Mouse (Mus musculus) gonadal fat pad, adult 2 months (tissue): ENCODE measurements at regions not wholly inside any gene's neighbourhood (a gene's known extent, or its start where the extent isn't known, plus 50 kb on each side); places are given as distances from the start of the nearest gene placed in this dataset.

Experiments used
- DNase-seq: peaks from one replicate; pipeline ENCODE4 v3.0.0-alpha.2; 2012; ENCODE audit warnings: low read depth

DNA sequence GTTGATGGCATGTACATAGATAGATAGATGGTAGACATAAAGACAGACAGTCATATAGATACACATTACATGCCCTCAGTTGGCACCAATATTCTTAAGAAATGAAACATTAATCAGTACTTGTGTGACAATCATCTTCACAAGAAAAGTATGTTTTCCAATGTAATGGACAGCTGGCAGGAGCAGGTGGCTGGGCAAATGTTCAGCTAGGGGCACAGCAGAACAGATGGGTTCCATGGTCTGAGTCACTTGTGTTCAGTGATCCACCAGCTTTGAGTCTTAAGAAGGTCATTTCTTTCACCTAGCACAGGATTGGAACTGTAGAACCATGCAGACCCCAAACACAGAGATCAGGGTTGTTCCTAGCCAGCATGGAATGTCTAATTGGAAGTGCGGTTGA is 2631.2 kb upstream of the 5930422O12Rik start:
- no peak for DNase-seq

DNA sequence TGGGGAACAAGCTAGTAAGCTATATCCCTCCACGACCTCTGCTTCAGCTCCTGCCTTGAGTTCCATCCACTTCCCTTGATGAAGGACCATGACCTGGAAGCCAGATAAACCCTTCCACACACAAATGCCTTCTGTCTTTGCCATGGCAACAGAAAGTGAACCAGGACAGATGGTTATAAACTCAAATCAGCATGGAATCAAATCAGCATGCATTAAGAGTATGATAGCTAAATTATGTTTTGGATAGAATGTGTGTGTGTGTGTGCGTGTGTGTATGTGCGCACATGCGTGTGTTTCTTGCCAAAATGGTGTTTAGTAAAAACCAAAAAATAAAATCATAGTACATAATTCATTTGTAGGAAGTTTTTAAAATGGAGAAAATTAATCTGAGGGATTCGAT is 2611.5 kb upstream of the 5930422O12Rik start:
- no peak for DNase-seq

DNA sequence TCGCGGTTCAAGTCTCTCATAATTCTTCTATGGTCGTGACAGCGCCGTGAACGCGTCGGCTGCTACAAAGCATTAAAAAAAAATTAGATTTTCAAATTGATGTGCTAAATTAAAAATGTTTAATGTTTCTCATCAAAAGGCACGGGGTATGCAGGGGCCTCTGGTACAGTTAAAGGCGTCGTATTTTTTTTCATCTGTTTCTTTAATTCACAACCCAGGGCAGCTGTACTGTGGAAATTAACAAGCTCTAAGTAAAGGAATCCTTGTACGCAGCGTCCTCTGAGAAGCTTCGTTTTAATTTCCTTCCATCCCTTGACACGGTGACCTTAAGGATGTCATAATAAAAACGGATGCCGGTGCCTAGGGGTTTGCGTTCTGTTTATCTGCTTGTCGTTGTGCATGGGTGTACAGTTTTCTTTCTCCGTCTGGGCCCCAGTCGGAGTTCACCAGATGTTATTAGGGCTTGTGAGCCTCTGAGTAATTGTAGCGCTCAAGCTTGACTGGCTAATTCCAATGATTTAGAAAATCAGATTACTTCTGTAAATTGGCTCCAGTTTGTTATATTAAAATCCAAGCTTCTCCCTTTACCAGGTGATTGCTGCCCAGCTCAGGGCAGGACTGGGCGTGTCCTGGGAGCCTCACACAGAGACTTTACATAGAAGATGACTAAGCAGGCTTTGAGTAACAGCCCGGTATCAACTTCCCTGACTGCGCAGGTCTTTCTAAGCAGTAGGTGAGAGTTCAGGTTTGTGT is 2605.5 kb upstream of the 5930422O12Rik start:
- DNase-seq: no peak

DNA sequence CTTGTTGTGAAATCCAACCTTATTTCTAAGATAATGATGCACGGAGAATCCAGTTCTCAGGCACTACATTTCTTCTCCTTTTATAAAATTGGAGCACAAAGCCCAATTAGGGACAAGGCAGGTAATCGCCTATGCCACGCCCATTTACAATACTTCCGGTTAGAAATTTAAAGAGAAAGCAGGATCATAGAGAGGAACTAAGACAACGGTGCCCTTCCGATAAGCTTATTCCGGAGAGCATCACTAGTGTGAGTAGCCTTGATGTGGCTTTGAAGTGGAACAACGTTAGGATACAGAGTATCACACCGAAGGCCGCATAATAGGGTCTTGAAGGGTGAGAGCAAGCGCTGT is 2604.9 kb upstream of the 5930422O12Rik start:
- DNase-seq: no peak

DNA sequence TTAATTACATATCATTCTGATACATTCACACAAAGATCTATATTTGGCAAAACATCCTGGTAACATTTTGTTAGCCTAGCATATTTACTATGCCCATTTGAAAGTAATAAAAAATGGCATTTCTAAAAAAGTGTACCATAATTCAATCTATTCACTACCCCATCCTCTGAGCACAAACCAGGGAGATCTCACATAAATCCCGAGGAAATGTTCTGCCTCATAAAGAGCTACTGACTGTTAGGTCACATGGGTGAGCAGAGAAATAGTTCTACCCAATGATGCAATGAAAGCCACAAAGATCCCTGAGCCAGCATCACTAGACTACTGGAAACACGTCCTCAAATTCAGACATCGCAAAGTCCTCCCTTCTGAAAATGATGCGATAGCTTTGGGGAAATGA is 2602.5 kb upstream of the 5930422O12Rik start:
- DNase-seq: no peak

DNA sequence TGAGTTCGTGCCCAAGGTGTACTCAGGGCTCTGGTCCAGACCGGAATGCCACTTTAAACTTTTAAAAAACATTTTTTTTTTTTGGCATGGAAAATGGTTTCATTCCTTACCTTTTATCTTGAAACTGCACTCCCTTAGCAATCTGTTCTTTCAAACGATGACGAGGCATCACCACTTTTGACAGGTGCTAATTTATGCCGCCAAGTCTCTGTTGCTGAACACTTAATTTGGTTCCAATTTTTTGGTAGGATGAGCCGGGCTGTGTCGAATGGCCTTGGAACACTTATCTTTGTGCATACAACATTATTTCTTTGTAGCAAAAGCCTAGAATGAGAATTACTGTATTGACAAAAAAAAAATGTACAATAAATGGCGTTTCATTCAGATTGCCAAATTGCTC is 2590.5 kb upstream of the 5930422O12Rik start:
- no peak for DNase-seq

DNA sequence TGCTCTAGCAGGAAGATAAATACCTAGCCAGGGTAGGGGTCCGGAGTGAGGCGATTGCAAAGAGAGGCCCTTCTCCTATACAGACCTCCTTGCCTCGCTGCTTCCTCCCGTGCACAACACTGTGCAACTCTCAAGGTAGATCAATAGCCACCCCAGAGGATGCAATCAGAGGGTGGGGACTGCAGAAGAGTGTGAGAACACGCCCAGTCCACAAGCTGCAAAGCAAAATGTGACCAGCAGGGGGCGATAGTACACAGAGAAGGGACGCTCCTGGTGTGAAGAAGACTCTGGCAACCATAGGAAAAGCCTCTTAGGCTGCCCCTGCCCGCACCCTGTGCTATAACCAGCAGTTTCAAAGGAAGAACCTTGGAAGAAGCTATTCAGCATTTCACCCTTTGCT is 2588.4 kb upstream of the 5930422O12Rik start:
- DNase-seq: no peak

DNA sequence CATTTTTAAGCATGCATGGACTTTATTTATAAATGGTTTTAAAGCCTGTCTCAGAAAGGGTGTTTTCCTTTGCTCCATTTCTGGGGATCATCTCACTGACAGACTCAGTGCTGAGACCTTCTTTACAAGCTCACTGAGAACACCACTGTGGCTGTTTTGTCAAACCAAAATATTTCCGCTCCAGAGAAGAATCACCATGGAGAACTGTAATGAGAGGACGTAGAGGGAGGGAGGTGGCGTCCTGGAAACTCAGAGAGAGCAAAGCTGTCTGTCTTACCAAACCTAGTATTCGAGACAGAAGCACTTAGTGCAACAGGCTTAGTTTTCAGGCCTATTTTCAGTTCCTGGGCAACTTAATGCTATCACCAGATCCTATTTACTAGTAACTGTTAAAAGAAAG is 2565.5 kb upstream of the 5930422O12Rik start:
- DNase-seq: no peak

DNA sequence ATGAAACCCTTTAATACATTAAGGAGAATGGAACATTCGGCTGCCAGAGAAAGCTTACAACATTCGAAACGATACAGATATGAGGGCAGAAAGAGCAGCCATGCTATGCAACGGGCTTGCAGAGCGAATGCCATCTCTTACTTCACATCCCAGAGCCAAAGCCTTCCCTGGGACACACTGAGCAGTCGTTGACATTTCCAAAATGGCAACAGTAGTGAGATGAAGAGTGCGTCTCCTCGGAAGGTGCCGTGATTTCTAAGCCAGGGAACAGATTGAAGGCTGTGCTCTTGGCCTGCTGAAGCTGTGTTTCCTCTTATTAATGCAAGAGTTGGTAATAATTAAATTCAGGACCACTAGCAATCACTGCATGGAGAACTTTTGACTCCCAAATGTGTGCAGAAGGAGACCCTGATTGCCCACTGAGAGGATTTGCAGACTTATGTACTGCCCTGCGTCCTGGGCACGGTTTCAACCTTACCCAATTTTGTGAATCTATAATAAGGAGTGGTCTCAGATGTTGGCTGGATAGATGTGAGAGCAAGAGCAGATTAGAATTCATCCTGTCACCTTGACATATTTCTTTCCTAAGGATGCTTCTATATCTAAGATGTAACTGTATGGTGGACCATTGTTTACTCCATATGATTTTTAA is 2522.3 kb upstream of the 5930422O12Rik start:
- no peak for DNase-seq

DNA sequence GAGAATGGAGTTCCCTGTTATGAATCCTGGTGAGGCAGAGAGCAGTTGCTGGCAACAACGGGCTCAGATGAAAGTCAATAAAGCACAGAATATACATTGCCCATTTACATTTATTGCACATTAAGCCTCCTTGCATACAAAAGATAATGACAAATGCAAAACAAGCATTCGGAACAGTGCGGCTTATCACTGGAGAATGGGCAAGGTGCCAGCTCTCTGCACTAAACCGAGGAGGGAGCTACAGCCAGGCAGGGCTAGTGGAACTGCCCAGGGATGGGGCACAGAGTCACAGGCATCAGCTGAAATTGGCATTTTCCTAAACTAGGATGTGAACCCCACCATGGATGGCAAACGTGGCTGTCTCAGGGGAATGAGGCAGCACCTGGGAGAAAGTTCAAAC is 2514.8 kb upstream of the 5930422O12Rik start:
- no peak for DNase-seq

DNA sequence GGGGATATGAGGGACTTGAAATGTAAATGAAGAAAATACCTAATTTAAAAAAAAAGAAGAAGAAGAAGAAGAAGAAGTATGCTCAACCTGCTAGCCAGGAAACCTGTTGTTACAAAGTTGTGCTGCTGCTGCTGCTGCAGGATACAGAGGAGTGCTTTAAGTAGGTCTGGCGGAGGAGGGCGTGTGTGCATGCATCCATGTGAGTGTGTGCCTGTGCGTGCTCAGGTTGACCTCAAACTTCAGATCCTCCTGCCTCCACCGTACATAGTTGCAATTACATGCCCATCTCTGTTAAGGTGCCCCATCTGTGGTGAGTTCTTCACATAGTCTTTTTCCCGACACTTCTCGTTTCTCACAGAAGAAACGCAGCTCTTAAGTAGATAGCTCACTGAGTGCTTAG is 2513.4 kb upstream of the 5930422O12Rik start:
- no peak for DNase-seq

DNA sequence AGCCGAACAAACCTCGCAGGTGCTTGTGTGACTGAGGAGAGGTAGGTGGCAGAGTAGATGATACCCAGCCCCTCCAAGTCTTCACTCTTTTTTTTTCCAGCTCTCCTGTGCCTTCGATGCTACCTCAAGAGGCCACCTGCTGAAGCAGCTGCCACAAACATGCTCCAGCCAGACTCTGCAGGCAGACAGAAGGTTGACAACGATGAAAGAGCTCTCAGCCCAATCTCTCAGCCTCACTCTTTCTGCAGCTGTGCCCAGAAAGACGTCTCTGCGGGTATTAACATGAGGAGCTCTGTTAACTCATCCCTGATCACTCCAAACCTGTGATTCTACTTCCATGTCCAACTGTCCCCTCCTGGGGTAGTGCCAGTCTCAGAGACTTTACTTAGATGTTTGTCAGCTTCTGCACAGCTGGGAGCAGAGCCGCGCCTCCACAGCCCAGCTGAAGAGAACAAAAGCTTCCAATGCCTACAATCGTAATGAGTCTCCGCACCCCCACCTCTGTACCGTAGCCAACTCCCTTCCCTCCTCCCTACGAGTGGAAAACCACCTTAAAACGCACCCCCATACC is 2512.8 kb upstream of the 5930422O12Rik start:
- DNase-seq: no peak

DNA sequence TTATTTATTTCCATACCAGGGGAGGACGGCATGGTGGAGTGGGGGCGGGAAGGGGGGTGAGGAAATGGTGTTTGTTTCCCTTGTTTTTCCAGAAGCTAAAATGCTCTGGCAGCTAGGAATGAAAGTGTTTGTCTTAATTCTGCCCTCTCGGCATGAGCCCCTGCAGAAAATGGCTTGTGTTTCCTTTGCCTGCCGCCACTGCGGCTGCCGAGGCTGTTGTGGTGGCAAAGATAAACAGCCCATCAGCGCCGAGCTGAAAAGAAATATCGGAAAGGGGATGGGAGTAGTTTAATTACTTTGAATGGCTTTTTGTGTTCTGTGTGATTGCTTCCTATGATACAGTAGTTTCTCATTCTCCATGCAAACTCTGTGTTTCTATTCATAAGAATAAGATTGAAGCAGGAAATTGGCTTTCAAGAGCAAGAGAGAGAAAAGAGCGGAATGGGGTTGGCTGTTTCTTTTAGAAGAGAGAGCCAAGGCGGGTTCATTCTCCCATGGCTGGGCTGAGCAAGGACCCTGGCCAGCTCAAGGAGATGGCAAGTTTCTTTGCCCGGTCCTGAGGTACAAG is 2512.2 kb upstream of the 5930422O12Rik start:
- no peak for DNase-seq

DNA sequence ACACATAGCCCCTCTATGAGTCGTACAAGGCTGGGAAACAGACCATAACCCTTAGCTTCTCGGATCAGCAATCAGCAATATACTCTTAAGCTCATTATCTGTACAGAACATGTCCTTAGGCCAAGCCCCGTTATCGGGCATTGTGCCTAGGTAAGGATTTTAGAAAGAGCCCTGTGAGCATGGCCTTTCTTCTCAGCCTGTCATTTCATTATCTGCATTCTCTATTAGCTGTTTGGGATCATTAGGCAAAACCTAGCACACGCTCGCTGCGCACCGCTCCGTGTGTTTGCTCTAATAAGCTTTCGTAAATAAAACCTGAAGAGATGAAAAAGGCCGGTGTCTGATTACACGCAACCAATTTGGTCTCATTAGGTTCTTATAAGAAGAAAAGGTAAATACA is 2507.1 kb upstream of the 5930422O12Rik start:
- DNase-seq: no peak

DNA sequence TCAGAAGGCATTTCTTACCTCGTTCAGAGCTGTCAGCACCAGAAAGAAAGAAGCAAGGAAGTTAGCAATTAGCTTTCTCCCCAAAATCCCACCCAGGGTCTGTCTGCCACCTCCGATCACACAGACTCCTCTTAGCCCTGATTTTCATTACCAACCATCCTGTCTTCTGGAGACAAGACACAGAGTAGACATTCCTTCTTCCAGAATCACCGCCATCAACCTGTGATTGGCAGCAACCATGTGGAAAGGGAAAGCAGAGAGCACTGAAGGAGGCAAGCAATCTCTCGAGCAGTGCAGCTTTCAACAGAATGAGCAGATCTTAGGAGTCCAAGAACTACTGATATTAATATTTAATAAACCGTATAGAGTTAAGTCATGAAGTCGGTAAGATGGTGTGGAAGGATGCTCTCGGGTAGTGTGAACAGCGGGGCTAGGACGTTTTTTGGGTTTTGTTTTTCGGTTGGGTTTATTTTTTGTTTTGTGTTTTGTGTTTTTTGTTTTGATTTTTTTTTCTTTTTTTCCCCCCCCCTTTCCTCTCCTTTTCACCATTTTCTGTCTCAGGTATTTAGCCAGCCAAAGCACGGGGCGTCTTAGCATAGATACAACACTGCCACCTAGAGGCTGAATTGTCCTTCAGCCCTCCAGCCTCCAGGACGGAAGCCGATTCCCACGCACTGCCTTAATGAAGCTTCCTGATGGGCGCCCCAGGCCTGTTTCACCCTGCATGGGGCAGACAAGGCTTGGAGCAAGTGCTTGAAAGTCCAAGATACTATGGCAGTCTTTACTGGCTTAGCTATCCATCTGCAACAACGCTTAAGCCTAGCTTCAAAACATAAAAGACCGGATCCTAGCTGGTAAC is 2505.0 kb upstream of the 5930422O12Rik start:
- no peak for DNase-seq

DNA sequence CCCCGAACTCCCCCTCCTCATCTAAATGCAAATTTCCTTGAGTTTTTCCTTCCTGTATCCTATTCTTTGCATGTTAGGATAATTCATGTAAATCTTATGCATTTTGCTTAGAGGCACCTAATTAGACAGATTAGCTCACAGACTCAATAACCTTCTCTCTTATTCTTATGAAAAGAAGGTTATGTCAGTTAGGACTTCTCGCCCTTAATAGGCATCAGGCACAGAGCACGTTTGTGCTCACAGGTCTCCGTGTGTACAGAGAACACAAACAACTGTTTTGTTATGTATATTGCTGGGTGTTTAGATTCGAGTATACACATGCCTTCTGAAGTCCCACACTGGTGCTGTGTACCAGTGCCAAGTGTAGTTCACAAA is 2504.4 kb upstream of the 5930422O12Rik start:
- DNase-seq: no peak

DNA sequence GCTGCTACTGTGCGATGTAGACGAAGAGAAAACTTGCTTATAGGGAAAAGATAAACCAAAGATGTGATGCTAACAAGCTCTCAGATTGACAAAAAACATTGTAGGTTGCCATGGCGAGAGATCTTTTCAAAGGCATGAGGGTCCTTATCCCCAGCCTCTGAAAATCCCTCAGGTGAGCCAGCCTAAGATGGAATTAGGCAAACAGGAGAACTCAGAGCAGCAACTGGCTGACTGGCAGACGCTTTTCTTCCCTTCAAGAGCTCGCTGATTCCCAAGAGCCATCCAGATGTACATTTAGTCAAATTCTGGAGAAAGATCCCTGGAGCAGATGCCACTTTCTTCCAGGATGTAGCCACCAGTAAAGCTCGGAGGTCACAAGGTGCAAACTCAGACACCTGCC is 2503.9 kb upstream of the 5930422O12Rik start:
- no peak for DNase-seq

DNA sequence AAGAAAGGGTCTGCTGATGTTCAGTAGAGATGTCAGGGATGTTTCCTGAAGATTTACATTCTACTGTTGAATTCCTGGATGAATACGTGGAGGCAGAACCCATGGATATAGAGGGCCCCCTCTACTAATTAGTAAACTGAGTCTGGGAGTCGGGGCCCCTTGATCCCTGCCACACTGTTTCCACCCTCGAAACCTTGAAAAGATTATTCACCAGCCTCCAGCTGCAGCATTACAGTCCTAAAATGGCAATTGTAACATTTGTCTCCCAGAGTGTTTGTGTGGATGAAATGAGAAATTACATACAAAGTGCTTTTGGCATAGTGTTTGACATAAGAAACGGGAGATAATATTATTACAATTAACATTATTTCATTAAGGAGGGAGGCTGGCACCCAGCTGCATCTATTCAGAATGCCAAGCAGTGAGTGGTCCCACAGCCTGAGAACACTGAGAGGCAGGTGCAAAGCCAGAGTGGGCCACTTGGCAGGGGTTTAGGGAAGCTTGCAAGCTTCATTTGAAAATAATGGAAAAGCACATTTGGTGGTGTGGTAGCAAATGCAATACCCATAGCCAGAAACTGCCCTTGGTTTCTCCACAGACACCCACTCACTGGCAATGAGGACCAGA is 2490.9 kb upstream of the 5930422O12Rik start:
- no peak for DNase-seq

DNA sequence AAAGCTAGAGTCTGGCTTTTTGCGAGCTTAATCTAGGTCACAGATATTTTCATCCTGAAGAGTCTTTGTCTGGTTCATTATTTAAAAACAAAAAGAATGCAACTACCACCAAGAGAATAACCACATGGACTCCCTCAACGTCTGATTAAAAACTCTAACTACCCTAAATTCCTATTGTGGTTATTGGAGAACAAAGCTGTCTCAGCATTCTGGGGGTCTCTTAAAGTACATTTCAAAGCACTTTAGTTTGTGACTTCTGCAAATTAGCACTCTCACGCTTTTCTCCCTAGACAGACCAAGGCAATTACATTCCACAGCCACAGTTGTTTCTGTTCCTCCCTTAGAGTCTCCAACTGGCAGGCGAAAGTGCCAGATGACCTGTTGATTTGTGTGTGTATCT is 2487.6 kb upstream of the 5930422O12Rik start:
- DNase-seq: no peak

DNA sequence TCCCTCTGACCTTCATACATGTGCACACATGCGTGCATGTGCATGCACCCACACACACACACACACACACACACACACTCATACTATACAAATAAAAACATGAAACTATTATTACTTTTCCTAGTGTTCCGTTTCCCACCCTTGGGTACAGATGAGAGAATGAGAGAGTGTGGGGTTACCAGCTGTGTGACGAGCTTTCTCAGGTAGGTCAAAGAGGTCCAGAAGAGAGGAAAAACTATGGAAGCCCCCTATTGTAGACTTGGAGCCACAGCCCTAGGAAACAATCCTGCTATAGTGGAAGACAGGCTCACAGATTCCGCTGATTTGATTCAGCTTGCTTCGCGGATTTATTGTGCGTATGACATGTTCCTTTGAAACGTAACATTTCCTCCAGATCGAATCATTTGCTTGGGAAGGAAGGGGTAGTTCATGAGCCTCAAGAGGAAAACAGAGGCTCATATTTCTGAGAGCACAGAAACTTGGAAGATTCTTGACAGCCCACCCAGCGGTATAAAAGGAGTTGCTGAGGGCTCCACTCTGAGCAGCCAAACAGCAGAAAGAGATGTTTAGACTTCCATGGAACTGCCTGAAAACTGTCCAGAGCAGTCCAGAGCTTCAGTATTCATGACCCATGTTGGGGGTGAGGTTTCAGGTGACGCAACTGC is 2486.9 kb upstream of the 5930422O12Rik start:
- no peak for DNase-seq
